Mouse (Mus musculus) ovary, adult 18-20 months (tissue): ENCODE data around the gene Skap2.
A peak's percentile ranks its signal among the peaks of the same experiment; 100 is the strongest.

Experiments used
- DNase-seq: peaks from one replicate; pipeline ENCODE4 v3.0.0; 2022; ENCODE audit warnings: low spot score, mixed read lengths

The Skap2 gene

GRCm38 (mm10) chr6:51889824-51890223 is 122.5 kb downstream of the Skap2 start:
- DNase-seq, result no peak

- DNase-seq, result no peak
Measured at GRCm38 (mm10) chr6:51886902-51887431, 125.4 kb downstream of the Skap2 start.

GRCm38 (mm10) chr6:51882880-51883274 is 129.5 kb downstream of the Skap2 start:
- no peak for DNase-seq

GRCm38 (mm10) chr6:51882266-51882879 is 130.0 kb downstream of the Skap2 start:
- no peak for DNase-seq

GRCm38 (mm10) chr6:51881181-51881968 is 131.0 kb downstream of the Skap2 start:
- no peak for DNase-seq

- DNase-seq, result no peak
Measured at GRCm38 (mm10) chr6:51880778-51881177, 131.6 kb downstream of the Skap2 start.

- no peak for DNase-seq
Measured at GRCm38 (mm10) chr6:51878551-51878950, 133.8 kb downstream of the Skap2 start.

GRCm38 (mm10) chr6:51876841-51877553 is 135.4 kb downstream of the Skap2 start:
- no peak for DNase-seq

- DNase-seq, result no peak
Measured at GRCm38 (mm10) chr6:51875884-51876626, 136.3 kb downstream of the Skap2 start.

GRCm38 (mm10) chr6:51874035-51874434 is 138.3 kb downstream of the Skap2 start:
- DNase-seq, result no peak

- no peak for DNase-seq
Measured at GRCm38 (mm10) chr6:51871135-51871534, 141.2 kb downstream of the Skap2 start.

- DNase-seq, result no peak
Measured at GRCm38 (mm10) chr6:51870294-51870693, 142.1 kb downstream of the Skap2 start.

GRCm38 (mm10) chr6:51866596-51866995 is 145.8 kb downstream of the Skap2 start:
- DNase-seq, result no peak

GRCm38 (mm10) chr6:51863508-51863907 is 148.8 kb downstream of the Skap2 start:
- no peak for DNase-seq

GRCm38 (mm10) chr6:51860300-51860699 is 152.0 kb downstream of the Skap2 start:
- no peak for DNase-seq

- DNase-seq, result peak; percentile 84
Measured at GRCm38 (mm10) chr6:51857821-51858220, 154.5 kb downstream of the Skap2 start.

- no peak for DNase-seq
Measured at GRCm38 (mm10) chr6:51853291-51853690, 159.1 kb downstream of the Skap2 start.

GRCm38 (mm10) chr6:51852643-51853042 is 159.7 kb downstream of the Skap2 start:
- no peak for DNase-seq

GRCm38 (mm10) chr6:51851544-51851943 is 160.8 kb downstream of the Skap2 start:
- DNase-seq, result no peak

- no peak for DNase-seq
Measured at GRCm38 (mm10) chr6:51850030-51850817, 162.1 kb downstream of the Skap2 start.

GRCm38 (mm10) chr6:51849561-51849960 is 162.8 kb downstream of the Skap2 start:
- no peak for DNase-seq
